8 mouse cellular contexts compared by ENCODE assay signal in genomic region chr13:83730155-83730712, GRCm38 (mm10).
DNase-seq lines count a peak whose midpoint lies in the region; ATAC-seq and TF ChIP-seq lines count a peak whose summit lies in the region.

No protein-coding gene starts in this region.

- no peaks in the 10 kb centered on the region for H3K79me2 ChIP-seq in C2C12 (ENCODE audit: control insufficient read depth, insufficient read depth)

- H3ac ChIP-seq in C2C12 (ENCODE audit: control insufficient read depth, insufficient read length, low read depth): peak overlapping the region; percentile 76

- no peak for TF ChIP-seq CTCF in C2C12 (IDR thresholded peaks at IDR 0.05; ENCODE audit: control insufficient read depth, insufficient read depth, insufficient read length)
- TF ChIP-seq CTCF in forebrain, postnatal 0 days (IDR thresholded peaks at IDR 0.05; ENCODE audit: low read depth): no peak
- TF ChIP-seq CTCF in liver, postnatal 0 days (IDR thresholded peaks at IDR 0.05; ENCODE audit: low read depth): no peak

- H3K36me3 ChIP-seq in C2C12 (ENCODE audit: control insufficient read depth, insufficient read depth): no peaks in the 10 kb centered on the region
- peaks cover 3% of the 10 kb centered on the region; the same call in 1 of the 2 replicates for H3K36me3 ChIP-seq in forebrain, postnatal 0 days (ENCODE audit: insufficient read depth)
- H3K36me3 ChIP-seq in liver, postnatal 0 days (replicated peaks; ENCODE audit: insufficient read depth, low read length): no peaks in the 10 kb centered on the region

- H3K4me3 ChIP-seq in C2C12 (ENCODE audit: insufficient read depth, poor library complexity, severe bottlenecking): peak overlapping the region; percentile 25
- H3K4me3 ChIP-seq in forebrain, postnatal 0 days (ENCODE audit: low read depth, low read length): peak overlapping the region; percentile 67
- peak overlapping the region; percentile 55 for H3K4me3 ChIP-seq in liver, postnatal 0 days (ENCODE audit: low read depth, low read length)

- peak overlapping the region; percentile 100 for H3K27ac ChIP-seq in forebrain, postnatal 0 days (ENCODE audit: low read depth, low read length)
- H3K27ac ChIP-seq in liver, postnatal 0 days (ENCODE audit: low read depth): no peak overlapping the region

- H3K9ac ChIP-seq in forebrain, postnatal 0 days: peak overlapping the region; percentile 100
- no peak overlapping the region for H3K9ac ChIP-seq in liver, postnatal 0 days (replicated peaks)

- no peak; the same call in 1 of the 2 replicates for ATAC-seq in forebrain, postnatal 0 days
- no peak for ATAC-seq in liver, postnatal 0 days

- peak overlapping the region; percentile 71 for H3K4me2 ChIP-seq in forebrain, postnatal 0 days (ENCODE audit: low read depth)
- peak overlapping the region; percentile 86 for H3K4me2 ChIP-seq in liver, postnatal 0 days (ENCODE audit: low read depth, low read length)

- TF ChIP-seq EP300 in liver, postnatal 0 days (IDR thresholded peaks at IDR 0.05; ENCODE audit: low read depth): no peak

- under 1% methylated on average over 16 of the region's 16 CpGs for WGBS in forebrain, postnatal 0 days
- WGBS in liver, postnatal 0 days (ENCODE audit: insufficient replicate concordance): 2% methylated on average over 15 of the region's 16 CpGs

- no peaks in the 10 kb centered on the region for H3K79me3 ChIP-seq in C2C12 (ENCODE audit: low read depth)

- H3K4me1 ChIP-seq in forebrain, postnatal 0 days (ENCODE audit: insufficient read depth): no peaks in the 10 kb centered on the region
- peaks cover 16% of the 10 kb centered on the region; the same call in 1 of the 2 replicates for H3K4me1 ChIP-seq in liver, postnatal 0 days (ENCODE audit: insufficient read depth)

- H3K9me3 ChIP-seq in forebrain, postnatal 0 days (ENCODE audit: low read length): no peaks in the 10 kb centered on the region
- H3K9me3 ChIP-seq in liver, postnatal 0 days (ENCODE audit: low read length): no peaks in the 10 kb centered on the region

- peak; percentile 46 for DNase-seq in cerebellum, adult 11 months
- no peak for DNase-seq in cerebellum, adult 9-11 months
- peak; percentile 80 for DNase-seq in forebrain, postnatal 0 days
- DNase-seq in liver, postnatal 0 days: no peak
- DNase-seq in ovary, adult 18-20 months (ENCODE audit: low spot score): no peak
- no peak for DNase-seq in embryo, embryonic 10 days (ENCODE audit: low spot score)
- DNase-seq in kidney, adult 9 months: no peak

- H3K27me3 ChIP-seq in C2C12 (ENCODE audit: control insufficient read depth, insufficient read depth, insufficient read length): no peaks in the 10 kb centered on the region
- no peaks in the 10 kb centered on the region for H3K27me3 ChIP-seq in forebrain, postnatal 0 days (ENCODE audit: insufficient read depth, low read length)
- H3K27me3 ChIP-seq in liver, postnatal 0 days (ENCODE audit: insufficient read depth, low read length): peaks cover 92% of the 10 kb centered on the region

TF ChIP-seq in C2C12, 6 proteins besides CTCF, POLR2A, EP300 and RAD21:
- TF ChIP-seq MYOD1 (IDR thresholded peaks at IDR 0.05; ENCODE audit: control insufficient read depth, insufficient read length, low read depth) (no peak), USF1 (IDR thresholded peaks at IDR 0.05; ENCODE audit: low read depth) (no peak), MAX (IDR thresholded peaks at IDR 0.05) (no peak), CEBPB (IDR thresholded peaks at IDR 0.05; ENCODE audit: low read depth) (no peak), FOSL1 (IDR thresholded peaks at IDR 0.05; ENCODE audit: insufficient read depth, low read length, poor library complexity, severe bottlenecking) (no peak), MYOG (IDR thresholded peaks at IDR 0.05; ENCODE audit: control insufficient read depth, extremely low read depth, insufficient read length) (no peak)

Comparison
In these comparisons a context has a peak if more than half of its experiments do, and no peak if none do; other contexts are left out.
1. DNase-seq: peak in cerebellum, adult 11 months (single experiment) and forebrain, postnatal 0 days (single experiment); none in cerebellum, adult 9-11 months (single experiment), liver, postnatal 0 days (single experiment), ovary, adult 18-20 months (single experiment), embryo, embryonic 10 days (single experiment) and kidney, adult 9 months (single experiment).
2. Peak in every context shown above with its lines, with median percentiles within 50 percentile points of each other: H3K4me3 ChIP-seq.